Mouse (Mus musculus) heart, adult 2 months (tissue): ENCODE measurements around the gene Csrp1.
A peak's percentile ranks its signal among the peaks of the same experiment; 100 is the strongest.

Experiments used
- EP300 ChIP-seq: fragments of 200-500 bp; IDR thresholded peaks from 2 replicates; pipeline ENCODE4 v1.6.1; 2011; ENCODE audit warnings: low read depth, low read length, control low read depth; ENCODE audit not compliant: insufficient read depth
- POLR2A ChIP-seq: fragments of 200-500 bp; IDR thresholded peaks from 2 replicates; pipeline ENCODE4 v1.6.1; 2011; ENCODE audit warnings: mild to moderate bottlenecking, low read depth, low read length, control low read depth; ENCODE audit not compliant: insufficient read depth

- no peak for TF ChIP-seq POLR2A
- TF ChIP-seq EP300, result peak; percentile 57; the same call in 1 of the 2 replicates
Observed at GRCm38 (mm10) chr1:135711126-135711525, 8.7 kb upstream of the Csrp1 start.
